Mouse (Mus musculus): ENCODE measurements around the gene Prps1l3. TPM values are rescaled to one million over a fixed set of nuclear protein-coding genes. Genes with fewer than 3 reads are reported as not detected.

The Prps1l3 gene
- total RNA-seq, 2 experiments from 2014 or later: 29.4 to 37.8 TPM

DNA sequence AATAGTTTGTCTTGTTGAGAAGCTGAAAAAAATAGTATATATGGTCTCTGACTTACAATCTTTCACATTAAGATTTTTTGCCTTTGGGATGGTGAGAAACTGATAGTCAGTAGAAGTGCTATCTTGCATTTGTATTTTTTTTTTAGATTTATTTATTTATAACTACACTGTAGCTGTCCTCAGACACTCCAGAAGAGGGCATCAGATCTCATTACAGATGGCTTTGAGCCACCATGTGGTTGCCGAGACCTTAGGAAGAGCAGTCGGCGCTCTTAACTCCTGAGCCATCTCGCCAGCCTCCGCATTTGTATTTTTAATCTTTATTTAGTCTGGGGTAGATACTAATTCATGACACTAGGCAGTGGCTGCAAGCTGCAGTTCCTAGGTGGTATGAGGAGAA lies 3.2 kb downstream of the Prps1l3 start:
- DNase-seq (ENCODE audit: low spot score in 2 of 2): no peak

- DNase-seq (ENCODE audit: low spot score in 2 of 2): no peak
Measured at GRCm38 (mm10) chr12:57243671-57244495, 13.7 kb downstream of the Prps1l3 start.

GRCm38 (mm10) chr12:57258572-57258971 lies 28.4 kb downstream of the Prps1l3 start:
- no peak for DNase-seq (ENCODE audit: low spot score in 2 of 2)

GRCm38 (mm10) chr12:57275456-57275855 lies 45.2 kb downstream of the Prps1l3 start:
- no peak for DNase-seq (ENCODE audit: low spot score in 2 of 2)

DNA sequence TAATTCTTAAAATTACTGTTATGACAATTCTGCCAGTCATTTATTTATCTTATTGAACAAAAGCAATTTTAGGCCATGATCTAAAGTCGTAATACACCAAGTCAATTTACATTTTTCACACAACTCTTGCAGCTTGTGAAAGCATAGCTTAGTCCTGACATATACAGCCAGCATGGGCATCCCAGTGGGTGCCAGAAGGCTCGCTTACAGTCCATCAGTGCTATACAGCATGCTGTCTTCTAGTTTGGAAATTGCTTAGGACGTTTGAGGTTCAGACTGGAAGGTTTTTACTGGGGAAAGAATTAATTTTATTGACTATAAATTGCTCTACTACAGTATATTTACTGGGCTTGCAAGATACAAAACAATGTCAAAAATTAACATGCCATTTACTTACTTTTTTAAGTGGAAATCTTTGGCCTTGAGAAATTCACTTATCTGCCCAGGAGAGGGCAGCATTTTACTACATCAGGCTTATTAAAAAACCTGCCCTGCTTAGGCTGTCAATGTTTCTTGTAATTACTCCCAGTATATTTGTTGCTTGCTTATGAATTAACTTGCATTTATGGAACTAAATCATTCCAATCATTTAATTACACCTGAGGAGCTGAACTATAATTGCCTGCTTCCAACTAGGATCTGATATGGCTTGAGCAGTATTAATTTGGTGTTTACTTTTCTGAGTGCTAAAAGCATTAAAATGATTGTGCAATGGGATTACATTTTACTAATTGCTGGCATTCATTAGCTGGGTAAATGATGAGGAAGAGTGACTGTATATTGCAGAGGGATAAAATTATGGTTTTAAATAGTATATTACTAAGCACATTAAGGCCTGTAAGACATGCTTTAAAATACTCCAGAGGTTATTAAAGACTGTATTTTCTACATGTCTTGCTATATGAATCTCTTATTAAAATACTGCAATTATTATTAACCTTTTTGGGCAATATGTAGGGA lies 51.2 kb downstream of the Prps1l3 start:
- peak in 1 of 2 experiments; percentile 2 for DNase-seq (ENCODE audit: low spot score in 2 of 2)

DNA sequence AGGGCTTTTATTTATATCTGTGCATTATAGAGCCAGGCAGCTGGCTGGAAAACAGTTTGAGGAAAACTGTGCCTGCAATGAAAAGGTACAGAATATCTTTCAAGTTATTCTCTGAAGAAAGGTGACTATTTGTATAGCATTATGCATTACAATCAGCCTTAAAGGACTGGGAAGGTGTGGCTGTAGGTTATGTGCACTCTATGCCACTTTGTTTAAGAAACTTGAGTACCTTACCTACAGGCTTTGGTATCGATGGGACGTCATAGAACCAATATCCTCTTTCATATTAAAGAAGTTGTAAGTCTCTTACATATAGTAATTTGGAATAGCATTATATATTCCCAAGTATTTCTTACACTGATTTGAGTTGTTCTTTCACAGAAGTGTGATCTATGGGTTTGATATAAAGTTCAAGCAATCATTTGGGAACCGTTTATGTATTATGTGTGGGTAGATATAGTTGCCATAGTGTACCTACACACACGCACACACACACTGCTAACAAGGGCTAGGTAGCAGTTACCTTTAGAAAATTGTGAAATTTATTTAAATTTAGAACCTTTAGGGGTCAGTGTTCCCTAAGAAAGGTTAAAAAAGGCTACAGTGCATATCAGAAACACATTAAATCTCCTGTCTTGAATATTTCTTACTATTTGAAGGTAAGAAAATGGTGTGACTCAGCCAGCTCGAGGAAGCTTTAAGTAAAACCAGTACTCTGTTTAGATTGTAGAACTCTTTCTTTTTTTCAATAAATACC lies 55.3 kb downstream of the Prps1l3 start:
- DNase-seq (ENCODE audit: low spot score in 2 of 2): no peak

Other genes with a start within 250 kb of the Prps1l3 start
- gene Slc25a21, start 32.9 kb upstream of the Prps1l3 start, total RNA-seq (2021): under 1 TPM; 0.64 to 0.66 TPM
- 1 to 10 TPM; 8.1 to 8.4 TPM for gene Mipol1, start within 50 bp of the Prps1l3 start, total RNA-seq (2021)